Mouse (Mus musculus) heart, embryonic 13.5 days (tissue): Measurements from ENCODE around the gene Slc25a21. TPM values are rescaled to one million over a fixed set of nuclear protein-coding genes. Genes with fewer than 3 reads are reported as not detected.

Experiments used
- ATAC-seq: fragments of 200-750 bp; cut with Nextera tagmentation; 2 replicates; pipeline ENCODE4 v1.8.0; 2017; ENCODE audit warnings: moderate TSS enrichment; ENCODE audit not compliant: insufficient number of reproducible peaks, low FRiP score, low TSS enrichment; ENCODE audit errors: extremely low read depth
- H3K27ac ChIP-seq: fragments of 300-500 bp; sonication (generic); replicated peaks from 2 replicates; pipeline ENCODE4 v1.5.1; 2015; ENCODE audit warnings: moderate library complexity, mild to moderate bottlenecking, inconsistent platforms
- H3K27me3 ChIP-seq: fragments of 300-500 bp; sonication (generic); replicated peaks from 2 replicates; pipeline ENCODE4 v1.6.1; 2015; ENCODE audit warnings: mild to moderate bottlenecking, inconsistent platforms
- H3K36me3 ChIP-seq: fragments of 300-500 bp; sonication (generic); 2 replicates; pipeline ENCODE4 v1.6.1; 2015; ENCODE audit warnings: mild to moderate bottlenecking, inconsistent platforms
- H3K4me1 ChIP-seq: fragments of 300-500 bp; sonication (generic); 2 replicates; pipeline ENCODE4 v1.6.1; 2015; ENCODE audit warnings: inconsistent platforms
- H3K4me2 ChIP-seq: fragments of 300-500 bp; sonication (generic); 2 replicates; pipeline ENCODE4 v1.6.1; 2015; ENCODE audit warnings: inconsistent platforms, mild to moderate bottlenecking, moderate library complexity
- H3K4me3 ChIP-seq: fragments of 300-500 bp; sonication (generic); 2 replicates; pipeline ENCODE4 v1.5.1; 2015; ENCODE audit warnings: moderate library complexity, mild to moderate bottlenecking, inconsistent platforms
- H3K9ac ChIP-seq: fragments of 300-500 bp; sonication (generic); 2 replicates; pipeline ENCODE4 v1.6.1; 2015; ENCODE audit warnings: inconsistent platforms, mild to moderate bottlenecking, moderate library complexity
- H3K9me3 ChIP-seq: fragments of 300-500 bp; sonication (generic); 2 replicates; pipeline ENCODE4 v1.6.1; 2016; ENCODE audit warnings: inconsistent platforms
- WGBS: fragments of 180-500 bp; shearing (Covaris S2); methylation state at CpG from one replicate; pipeline ENCODE4 v1.1.7; 2015; ENCODE audit warnings: mixed read lengths; 5-methylcytosine and 5-hydroxymethylcytosine counted together
- polyA plus RNA-seq: library from polyadenylated mRNA; unstranded; fragments of >200 nt; fragmentation: Nextera tagmentation; extraction: Ambion mirVana; gene quantifications from 2 replicates; pipeline ENCODE4 v1.2.1, GENCODE M21; 2015

Gene Slc25a21
- polyA plus RNA-seq, 1 experiment from 2014 or later, result 0.68 TPM

DNA sequence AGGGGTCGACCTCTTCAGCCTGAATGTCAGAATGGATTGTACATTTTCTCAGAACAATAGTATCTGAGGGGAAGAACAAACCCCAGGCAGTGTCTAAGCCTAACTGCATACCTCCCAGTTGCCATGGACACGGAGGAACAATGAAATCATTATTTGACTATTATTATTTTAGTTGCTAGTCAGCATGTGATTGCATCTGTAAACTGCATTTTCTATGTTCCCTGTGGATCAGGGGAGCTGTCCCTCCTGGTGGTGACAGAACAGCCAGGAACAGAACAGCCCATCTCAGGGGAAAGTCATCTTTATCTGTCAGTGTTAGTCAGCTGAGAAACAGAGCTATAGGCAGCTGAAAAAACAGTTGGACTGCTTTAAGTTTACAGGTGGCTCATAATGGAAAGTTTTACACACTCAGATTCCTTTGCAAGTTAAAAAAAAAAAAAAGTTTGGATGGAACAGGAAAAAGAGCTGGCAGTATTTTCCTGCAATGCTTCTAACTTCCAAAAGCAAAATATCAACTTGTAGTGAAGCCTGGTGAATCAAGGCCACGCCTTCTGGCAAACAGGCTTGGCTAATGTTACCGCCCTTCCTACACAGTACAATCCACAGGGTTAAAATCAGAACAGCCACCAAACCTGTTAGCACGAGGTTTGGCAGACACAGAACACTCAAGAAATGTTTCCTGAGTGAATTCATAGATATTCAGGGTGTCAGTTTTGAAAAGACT is 17.6 kb downstream of the Slc25a21 start:
- H3K9me3 ChIP-seq, result no peaks in the 10 kb centered on the region
- peaks cover 9% of the 10 kb centered on the region for H3K4me1 ChIP-seq
- H3K4me3 ChIP-seq, result no peak overlapping the region
- no peak overlapping the region for H3K4me2 ChIP-seq
- ATAC-seq, result no peak
- 0 out of 2 replicates have a peak overlapping the region, but pooled peaks have one; percentile 12 for H3K27ac ChIP-seq
- H3K27me3 ChIP-seq, result no peaks in the 10 kb centered on the region
- H3K9ac ChIP-seq, result no peak overlapping the region
- WGBS, result 39% methylated on average over 5 of the region's 5 CpGs
- no peaks in the 10 kb centered on the region for H3K36me3 ChIP-seq

DNA sequence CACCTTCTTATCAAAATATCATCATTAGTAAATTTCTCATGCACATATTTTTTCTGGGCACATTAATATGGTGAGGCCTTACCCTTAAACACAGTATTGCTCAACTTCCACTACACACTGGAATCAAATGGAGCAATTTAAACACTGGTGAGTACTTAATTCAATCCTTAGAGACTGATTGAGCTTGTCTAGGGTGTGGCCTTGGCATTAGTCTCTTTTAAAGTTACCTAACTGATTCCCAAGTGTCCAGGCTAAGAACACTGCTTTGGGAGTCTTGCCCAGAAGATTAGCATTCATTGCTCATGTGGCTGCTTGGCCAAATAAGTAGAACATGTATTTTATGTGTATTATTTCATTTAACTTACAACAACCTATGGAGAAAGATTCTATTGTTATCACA is 18.5 kb downstream of the Slc25a21 start:
- H3K36me3 ChIP-seq, result no peaks in the 10 kb centered on the region
- no peak overlapping the region for H3K4me2 ChIP-seq
- no peak for ATAC-seq

DNA sequence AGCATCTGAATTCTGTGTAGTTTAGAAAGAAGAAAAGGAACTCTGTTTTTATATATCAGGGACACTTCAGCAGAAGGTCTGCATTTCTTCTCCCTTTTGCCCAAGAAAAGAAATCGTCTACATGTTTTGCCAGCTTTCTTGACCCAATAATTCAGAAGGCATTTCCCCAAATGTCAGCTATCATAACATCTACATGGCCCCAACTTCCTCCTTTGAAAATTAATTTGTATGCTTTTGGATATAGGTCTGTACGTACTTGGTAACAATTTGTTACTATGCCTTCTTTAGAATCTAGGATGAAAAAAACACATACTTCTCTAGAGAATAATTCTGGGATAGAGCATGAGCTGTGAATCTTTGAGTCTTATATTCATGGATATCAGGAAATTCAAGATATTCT is 34.0 kb downstream of the Slc25a21 start:
- H3K27me3 ChIP-seq, result no peaks in the 10 kb centered on the region
- H3K9ac ChIP-seq, result no peak overlapping the region
- no peak overlapping the region for H3K4me2 ChIP-seq
- H3K4me1 ChIP-seq, result peaks cover 7% of the 10 kb centered on the region
- no peak overlapping the region for H3K27ac ChIP-seq
- no peaks in the 10 kb centered on the region for H3K36me3 ChIP-seq
- ATAC-seq, result no peak
- H3K4me3 ChIP-seq, result no peak overlapping the region
- WGBS, result 60% methylated on average over 2 of the region's 2 CpGs
- H3K9me3 ChIP-seq, result no peaks in the 10 kb centered on the region

More for the DNA sequence above, 18.5 kb downstream of the Slc25a21 start:
- Histone ChIP-seq H3K27ac (no peak overlapping the region), H3K9me3 (no peaks in the 10 kb centered on the region), H3K4me1 (peaks cover 9% of the 10 kb centered on the region), H3K27me3 (no peaks in the 10 kb centered on the region), H3K4me3 (no peak overlapping the region), H3K9ac (no peak overlapping the region)

DNA sequence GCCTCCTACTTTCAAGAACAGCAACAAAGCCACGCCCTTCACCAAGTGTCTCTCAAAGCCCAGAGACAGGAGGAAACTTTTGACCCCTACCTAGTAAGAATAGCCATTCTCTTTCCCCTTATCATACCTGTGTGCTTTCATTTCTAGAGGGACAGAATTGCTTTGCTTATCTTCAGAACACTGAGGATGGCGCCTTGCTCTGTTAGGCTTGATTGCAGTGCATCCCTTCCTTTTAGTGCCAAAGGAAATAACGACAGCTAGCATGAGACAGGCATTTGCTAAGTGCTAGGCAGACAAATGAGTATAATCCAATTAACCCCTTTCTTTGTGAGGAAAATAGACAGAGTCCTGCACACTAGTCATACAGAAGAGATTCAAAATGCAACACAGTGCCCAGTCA is 34.4 kb downstream of the Slc25a21 start:
- H3K4me2 ChIP-seq, result no peak overlapping the region
- no peak overlapping the region for H3K9ac ChIP-seq
- H3K9me3 ChIP-seq, result no peaks in the 10 kb centered on the region
- no peak overlapping the region for H3K4me3 ChIP-seq
- H3K4me1 ChIP-seq, result peaks cover 7% of the 10 kb centered on the region
- no peaks in the 10 kb centered on the region for H3K36me3 ChIP-seq
- no peak for ATAC-seq
- WGBS, result 23% methylated on average over 3 of the region's 3 CpGs
- no peak overlapping the region for H3K27ac ChIP-seq
- H3K27me3 ChIP-seq, result no peaks in the 10 kb centered on the region

DNA sequence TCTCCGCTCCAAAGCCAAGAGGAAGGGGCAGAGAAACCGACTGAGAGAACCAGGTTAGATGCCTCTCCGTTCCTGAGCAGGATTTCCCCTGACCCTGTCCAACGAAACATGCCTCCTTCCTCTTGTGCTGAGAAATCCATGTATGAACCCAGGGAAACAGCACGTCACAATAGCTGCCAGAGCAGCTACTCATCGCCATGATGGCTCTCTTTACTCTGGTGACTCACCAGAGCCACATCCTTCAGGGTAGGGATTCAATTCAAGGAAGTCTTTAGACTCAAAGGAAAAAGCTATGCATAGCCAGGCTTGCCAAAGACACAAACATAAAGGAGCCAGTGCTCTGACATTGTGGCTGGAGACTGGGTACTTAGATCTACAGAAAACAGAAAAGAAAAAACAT is 37.4 kb downstream of the Slc25a21 start:
- H3K27ac ChIP-seq, result no peak overlapping the region
- no peak overlapping the region for H3K4me2 ChIP-seq
- H3K4me3 ChIP-seq, result no peak overlapping the region
- H3K36me3 ChIP-seq, result no peaks in the 10 kb centered on the region
- H3K9ac ChIP-seq, result no peak overlapping the region
- H3K27me3 ChIP-seq, result no peaks in the 10 kb centered on the region
- peaks cover 7% of the 10 kb centered on the region for H3K4me1 ChIP-seq
- no peak for ATAC-seq
- H3K9me3 ChIP-seq, result no peaks in the 10 kb centered on the region
- 68% methylated on average over 6 of the region's 6 CpGs for WGBS

DNA sequence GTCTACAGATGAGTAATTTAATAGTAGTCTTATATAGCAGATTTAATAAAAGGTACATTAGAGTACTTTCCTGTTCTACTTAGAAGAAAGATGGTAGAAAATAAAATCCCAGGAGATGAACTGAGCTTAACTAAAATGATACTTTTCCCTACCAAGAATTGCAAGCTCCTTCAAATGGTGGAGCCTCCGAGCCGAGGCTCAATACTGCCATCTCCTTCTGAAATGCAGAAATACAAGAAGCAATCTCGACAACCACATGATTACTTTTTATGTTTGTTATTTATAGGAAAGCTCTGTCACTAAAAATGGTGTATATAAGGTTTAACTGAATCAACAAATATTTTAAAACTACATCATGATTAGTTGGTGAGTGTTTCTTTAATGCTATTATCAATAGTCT is 39.0 kb downstream of the Slc25a21 start:
- Histone ChIP-seq H3K36me3 (no peaks in the 10 kb centered on the region), H3K9me3 (no peaks in the 10 kb centered on the region), H3K27ac (no peak overlapping the region), H3K9ac (no peak overlapping the region), H3K4me2 (no peak overlapping the region), H3K27me3 (no peaks in the 10 kb centered on the region), H3K4me3 (no peak overlapping the region), H3K4me1 (peaks cover 4% of the 10 kb centered on the region; the same call in 1 of the 2 replicates)
- no peak for ATAC-seq
- WGBS, result 40% methylated on average over 3 of the region's 3 CpGs

DNA sequence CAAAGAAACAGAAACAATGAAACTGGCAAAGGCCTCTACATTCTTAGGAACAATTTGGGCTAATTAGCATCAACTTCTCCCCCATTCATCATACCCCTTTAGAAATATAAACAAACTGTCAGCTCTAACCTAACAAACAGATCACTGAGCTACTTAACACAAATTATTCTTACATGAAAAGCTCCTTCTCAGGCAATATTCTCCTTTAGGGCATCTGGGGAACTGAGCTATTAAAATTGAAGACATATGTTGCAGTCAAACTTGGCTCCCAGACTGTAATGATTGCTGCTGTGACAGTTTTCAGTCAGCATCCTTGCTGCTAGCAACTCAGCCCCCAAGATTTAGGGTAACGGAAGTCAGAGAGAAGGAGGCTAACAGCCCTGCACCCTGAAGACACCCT is 58.3 kb downstream of the Slc25a21 start:
- ATAC-seq, result no peak

DNA sequence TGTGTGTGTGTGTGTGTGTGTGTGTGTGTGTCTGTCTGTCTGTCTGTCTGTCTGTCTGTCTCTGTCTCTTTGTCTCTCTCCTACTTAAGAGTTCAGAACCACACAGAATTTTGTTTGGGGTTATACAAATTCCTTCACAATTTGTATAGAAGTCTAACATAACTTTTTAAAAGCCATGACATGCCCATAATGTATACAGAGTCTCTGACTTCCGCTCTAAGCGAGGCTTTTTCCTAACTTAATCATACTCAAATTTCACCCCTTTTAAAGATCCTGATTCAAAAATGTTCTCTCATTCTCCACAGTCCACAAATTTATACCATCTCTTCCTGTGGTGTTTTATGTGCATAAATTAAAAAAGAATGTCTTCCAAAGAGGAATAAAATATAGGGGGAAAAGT is 59.5 kb downstream of the Slc25a21 start:
- Histone ChIP-seq H3K9me3 (no peaks in the 10 kb centered on the region), H3K4me3 (no peak overlapping the region), H3K36me3 (no peaks in the 10 kb centered on the region), H3K4me2 (no peak overlapping the region), H3K27ac (no peak overlapping the region), H3K9ac (no peak overlapping the region), H3K27me3 (no peaks in the 10 kb centered on the region), H3K4me1 (no peaks in the 10 kb centered on the region)
- no peak for ATAC-seq
- 82% methylated on average over 2 of the region's 2 CpGs for WGBS

More for the DNA sequence above, 58.3 kb downstream of the Slc25a21 start:
- Histone ChIP-seq H3K27ac (no peak overlapping the region), H3K27me3 (no peaks in the 10 kb centered on the region), H3K9ac (no peak overlapping the region), H3K36me3 (no peaks in the 10 kb centered on the region), H3K4me1 (no peaks in the 10 kb centered on the region), H3K4me3 (no peak overlapping the region), H3K9me3 (no peaks in the 10 kb centered on the region), H3K4me2 (no peak overlapping the region)
- 93% methylated on average over 1 of the region's 1 CpGs for WGBS

DNA sequence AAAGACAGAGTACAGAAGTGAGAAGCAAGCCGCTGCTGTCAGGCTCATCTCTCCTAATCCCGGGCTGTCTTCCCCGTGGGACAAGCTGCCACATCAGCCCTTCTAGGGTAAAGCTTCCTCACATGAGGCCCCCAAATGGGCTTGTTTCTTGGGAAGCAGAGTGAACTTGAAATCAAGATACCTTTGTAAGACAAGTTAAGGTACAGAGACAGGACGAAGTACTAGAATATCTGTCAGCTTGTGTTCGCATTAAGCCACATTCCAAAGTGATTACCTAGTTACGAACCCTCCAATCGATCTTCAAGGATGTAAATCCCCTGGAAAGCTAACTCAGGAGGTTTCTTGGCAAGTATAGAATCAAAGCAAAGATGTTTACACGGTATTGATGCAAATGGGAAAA is 78.7 kb downstream of the Slc25a21 start:
- H3K27me3 ChIP-seq, result no peaks in the 10 kb centered on the region
- H3K4me2 ChIP-seq, result no peak overlapping the region
- H3K9ac ChIP-seq, result no peak overlapping the region
- no peaks in the 10 kb centered on the region for H3K9me3 ChIP-seq
- whole genome bisulfite sequencing, result 30% methylated on average over 8 of the region's 8 CpGs
- peaks cover 15% of the 10 kb centered on the region for H3K4me1 ChIP-seq
- no peak for ATAC-seq
- no peaks in the 10 kb centered on the region for H3K36me3 ChIP-seq
- H3K27ac ChIP-seq, result no peak overlapping the region
- H3K4me3 ChIP-seq, result no peak overlapping the region

DNA sequence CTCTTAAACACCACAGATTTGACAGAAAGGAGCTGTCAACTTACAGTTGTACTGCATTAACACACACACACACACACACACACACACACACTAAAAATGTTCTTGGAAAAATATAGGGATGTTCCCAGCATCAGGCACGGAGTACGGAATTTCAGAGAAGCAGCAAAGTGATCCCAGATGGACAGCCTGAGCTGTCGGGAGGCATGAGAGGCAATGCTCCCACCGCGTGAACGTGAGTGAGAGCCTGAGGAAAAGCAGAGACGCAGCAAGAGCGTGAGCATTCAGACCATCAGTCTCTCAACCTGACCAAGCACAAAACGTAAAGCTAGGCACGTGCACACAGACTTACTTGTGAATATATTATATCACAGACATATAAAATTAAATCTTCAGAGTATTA is 81.8 kb downstream of the Slc25a21 start:
- H3K27ac ChIP-seq, result no peak overlapping the region
- ATAC-seq, result no peak
- H3K27me3 ChIP-seq, result no peaks in the 10 kb centered on the region
- no peak overlapping the region for H3K4me3 ChIP-seq
- H3K4me1 ChIP-seq, result peaks cover 8% of the 10 kb centered on the region; the same call in 1 of the 2 replicates
- 57% methylated on average over 10 of the region's 10 CpGs for WGBS
- H3K36me3 ChIP-seq, result no peaks in the 10 kb centered on the region
- H3K9me3 ChIP-seq, result no peaks in the 10 kb centered on the region
- H3K4me2 ChIP-seq, result no peak overlapping the region
- no peak overlapping the region for H3K9ac ChIP-seq

DNA sequence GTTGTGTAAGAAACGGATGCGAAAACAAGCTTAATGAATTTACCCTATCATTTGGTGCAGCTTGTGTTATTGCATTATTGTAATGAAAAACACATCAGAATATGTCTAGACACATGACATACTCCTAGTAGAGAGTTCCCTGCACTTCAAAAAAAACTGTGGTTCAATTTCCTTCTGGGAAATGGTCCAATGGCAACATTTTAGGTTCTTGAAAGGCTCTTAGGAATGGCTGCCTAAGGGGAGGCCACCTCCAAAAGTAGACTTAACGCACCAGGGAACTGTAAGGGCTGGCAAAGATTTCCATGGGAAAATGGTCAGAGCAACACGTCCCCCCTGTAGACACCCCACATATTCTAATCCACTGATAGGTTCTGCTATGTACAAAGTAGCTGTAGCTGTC is 87.9 kb downstream of the Slc25a21 start:
- H3K9ac ChIP-seq, result no peak overlapping the region
- ATAC-seq, result no peak
- no peak overlapping the region for H3K4me2 ChIP-seq
- no peak overlapping the region for H3K27ac ChIP-seq
- no peak overlapping the region for H3K4me3 ChIP-seq
- no peaks in the 10 kb centered on the region for H3K4me1 ChIP-seq
- no peaks in the 10 kb centered on the region for H3K36me3 ChIP-seq
- 78% methylated on average over 4 of the region's 4 CpGs for WGBS
- H3K9me3 ChIP-seq, result no peaks in the 10 kb centered on the region
- H3K27me3 ChIP-seq, result no peaks in the 10 kb centered on the region

DNA sequence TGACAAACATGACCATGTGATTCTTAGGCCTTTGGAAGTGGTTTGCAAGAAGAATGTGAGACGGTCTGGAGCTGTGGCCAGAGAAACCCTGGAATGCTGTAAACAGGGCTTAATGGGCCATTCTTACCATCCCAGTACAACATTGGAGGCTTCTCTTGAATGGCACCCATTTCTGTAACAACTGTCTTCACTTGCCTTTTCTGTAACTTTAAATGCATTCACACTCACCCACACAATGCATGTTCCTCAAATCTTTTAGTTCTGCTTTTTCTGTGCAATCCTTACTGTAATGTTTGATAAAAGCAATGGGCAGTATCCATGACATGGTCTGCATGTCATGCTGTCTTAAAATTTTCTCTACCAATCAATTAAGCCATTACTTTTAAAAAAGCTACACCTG is 95.0 kb downstream of the Slc25a21 start:
- Histone ChIP-seq H3K27me3 (no peaks in the 10 kb centered on the region), H3K27ac (no peak overlapping the region), H3K9me3 (0 out of 2 replicates have a peak, but pooled peaks cover 4% of the 10 kb centered on the region), H3K4me1 (no peaks in the 10 kb centered on the region), H3K9ac (no peak overlapping the region), H3K4me2 (no peak overlapping the region), H3K4me3 (no peak overlapping the region), H3K36me3 (no peaks in the 10 kb centered on the region)
- WGBS, result 93% methylated on average over 1 of the region's 1 CpGs
- no peak for ATAC-seq
